Comparison of ENCODE assay signal across 8 mouse cellular contexts in genomic region chr5:148551764-148552136, GRCm38 (mm10). TPM values are rescaled to one million over a fixed set of nuclear protein-coding genes. Genes with fewer than 3 reads are reported as not detected.
DNase-seq lines count a peak whose midpoint lies in the region; ATAC-seq and TF ChIP-seq lines count a peak whose summit lies in the region.

No protein-coding gene starts in this region.

- H3K4me2 ChIP-seq in embryonic facial prominence, embryonic 13.5 days = peak overlapping the region; percentile 82
- H3K4me2 ChIP-seq in hindbrain, embryonic 13.5 days = peak overlapping the region; percentile 86
- peak overlapping the region; percentile 90 for H3K4me2 ChIP-seq in liver, embryonic 13.5 days

- H3K36me3 ChIP-seq in embryonic facial prominence, embryonic 13.5 days = no peaks in the 10 kb centered on the region
- H3K36me3 ChIP-seq in hindbrain, embryonic 13.5 days = no peaks in the 10 kb centered on the region
- H3K36me3 ChIP-seq in liver, embryonic 13.5 days = no peaks in the 10 kb centered on the region

- no peak for TF ChIP-seq POLR2A in cerebellum, adult 2 months (IDR thresholded peaks at IDR 0.05; ENCODE audit: borderline replicate concordance, insufficient read depth, low read length)
- TF ChIP-seq POLR2A in olfactory bulb, adult 2 months (IDR thresholded peaks at IDR 0.05; ENCODE audit: insufficient read depth, low read depth, low read length) = no peak

- no peak for TF ChIP-seq CTCF in cerebellum, adult 2 months (IDR thresholded peaks at IDR 0.05; ENCODE audit: borderline replicate concordance, insufficient read depth, low read depth, low read length)
- no peak for TF ChIP-seq CTCF in olfactory bulb, adult 2 months (IDR thresholded peaks at IDR 0.05; ENCODE audit: insufficient read depth, low read depth, low read length)

- H3K4me3 ChIP-seq in cerebellum, adult 2 months (replicated peaks; ENCODE audit: insufficient read depth, low read depth, low read length) = peak overlapping the region; percentile 81
- H3K4me3 ChIP-seq in embryonic facial prominence, embryonic 13.5 days = peak overlapping the region; percentile 67
- H3K4me3 ChIP-seq in hindbrain, embryonic 13.5 days = peak overlapping the region; percentile 75
- H3K4me3 ChIP-seq in liver, embryonic 13.5 days (replicated peaks) = peak overlapping the region; percentile 77
- peak overlapping the region; percentile 83 for H3K4me3 ChIP-seq in olfactory bulb, adult 2 months (ENCODE audit: insufficient read depth, low read depth, low read length)

- H3K9me3 ChIP-seq in embryonic facial prominence, embryonic 13.5 days = no peaks in the 10 kb centered on the region
- H3K9me3 ChIP-seq in hindbrain, embryonic 13.5 days = no peaks in the 10 kb centered on the region
- no peaks in the 10 kb centered on the region for H3K9me3 ChIP-seq in liver, embryonic 13.5 days (replicated peaks)

- ATAC-seq in CD4-positive, CD25-positive, alpha-beta regulatory T cell, adult 4 months = peak; percentile 24
- ATAC-seq in embryonic facial prominence, embryonic 13.5 days (ENCODE audit: insufficient number of reproducible peaks, insufficient read depth, low FRiP score, low TSS enrichment, low read depth) = no peak
- ATAC-seq in hindbrain, embryonic 13.5 days (ENCODE audit: low FRiP score) = no peak
- ATAC-seq in liver, embryonic 13.5 days (ENCODE audit: low read depth) = no peak

- peak overlapping the region; percentile 87 for H3K9ac ChIP-seq in embryonic facial prominence, embryonic 13.5 days
- peak overlapping the region; percentile 82 for H3K9ac ChIP-seq in hindbrain, embryonic 13.5 days
- peak overlapping the region; percentile 79 for H3K9ac ChIP-seq in liver, embryonic 13.5 days

- H3K4me1 ChIP-seq in cerebellum, adult 2 months (ENCODE audit: control insufficient read depth, insufficient read depth, low read length) = peaks cover 13% of the 10 kb centered on the region; the same call in 1 of the 2 replicates
- H3K4me1 ChIP-seq in embryonic facial prominence, embryonic 13.5 days = peaks cover 49% of the 10 kb centered on the region
- H3K4me1 ChIP-seq in hindbrain, embryonic 13.5 days (replicated peaks) = peaks cover 57% of the 10 kb centered on the region
- H3K4me1 ChIP-seq in liver, embryonic 13.5 days (replicated peaks) = peaks cover 69% of the 10 kb centered on the region
- peaks cover 13% of the 10 kb centered on the region for H3K4me1 ChIP-seq in olfactory bulb, adult 2 months (ENCODE audit: control insufficient read depth, insufficient read depth, low read length)

- H3K27me3 ChIP-seq in cerebellum, adult 2 months (ENCODE audit: control insufficient read depth, insufficient read depth, low read length) = no peaks in the 10 kb centered on the region
- peaks cover 9% of the 10 kb centered on the region for H3K27me3 ChIP-seq in embryonic facial prominence, embryonic 13.5 days
- H3K27me3 ChIP-seq in hindbrain, embryonic 13.5 days = 0 out of 2 replicates have a peak, but pooled peaks cover 3% of the 10 kb centered on the region
- H3K27me3 ChIP-seq in liver, embryonic 13.5 days = peaks cover 44% of the 10 kb centered on the region

- WGBS in cerebellum, adult 2 months = under 1% methylated on average over 17 of the region's 17 CpGs
- under 1% methylated on average over 17 of the region's 17 CpGs for WGBS in embryonic facial prominence, embryonic 13.5 days
- WGBS in hindbrain, embryonic 13.5 days = under 1% methylated on average over 17 of the region's 17 CpGs
- WGBS in liver, embryonic 13.5 days (ENCODE audit: insufficient replicate concordance) = under 1% methylated on average over 17 of the region's 17 CpGs
- under 1% methylated on average over 17 of the region's 17 CpGs for WGBS in olfactory bulb, adult 2 months

- DNase-seq in cerebellum, adult 2 months = peak; percentile 42 to 48
- DNase-seq in cerebellum, adult 11 months = no peak
- peak; percentile 18 for DNase-seq in liver, embryonic 13.5 days
- DNase-seq in layer of hippocampus, adult 11-12 months (ENCODE audit: low spot score) = no peak

- peak overlapping the region; percentile 73 for H3K27ac ChIP-seq in cerebellum, adult 2 months (ENCODE audit: insufficient read depth, low read length)
- H3K27ac ChIP-seq in embryonic facial prominence, embryonic 13.5 days = peak overlapping the region; percentile 97
- peak overlapping the region; percentile 98 for H3K27ac ChIP-seq in hindbrain, embryonic 13.5 days
- H3K27ac ChIP-seq in liver, embryonic 13.5 days = peak overlapping the region; percentile 81; the same call in 1 of the 2 replicates
- H3K27ac ChIP-seq in olfactory bulb, adult 2 months (ENCODE audit: insufficient read depth, low read depth, low read length) = peak overlapping the region; percentile 80

RNA-seq across cellular contexts. Expression of gene Ubl3, which starts 0.8 kb away (rescaled TPM):
- polyA plus RNA-seq in cerebellum, adult 2 months (2012; rRNA removed) = 182 and 202 TPM in 2 replicates
- polyA plus RNA-seq in CD4-positive, CD25-positive, alpha-beta regulatory T cell, adult 4 months (2017; shearing (Covaris generic)) = 100 to 1,000 TPM in 1 of 2 experiments, 10 to 100 TPM in 1; 85.9 to 102 TPM
- polyA plus RNA-seq in embryonic facial prominence, embryonic 13.5 days (2015; fragmentation: Nextera tagmentation; extraction: Ambion mirVana) = 68.2 and 73.0 TPM in 2 replicates
- 77.5 and 88.4 TPM in 2 replicates for polyA plus RNA-seq in hindbrain, embryonic 13.5 days (2015; fragmentation: Nextera tagmentation; extraction: Ambion mirVana)
- 18.5 and 21.0 TPM in 2 replicates for polyA plus RNA-seq in liver, embryonic 13.5 days (2015; fragmentation: Nextera tagmentation; extraction: Ambion mirVana)
- polyA plus RNA-seq in olfactory bulb, adult 2 months (2012; ENCODE audit: insufficient read depth, insufficient read length, low replicate concordance, missing spikeins) = not detected in 2 replicates

Comparison
In these comparisons a context has a peak if more than half of its experiments do, and no peak if none do; other contexts are left out.
1. DNase-seq: peak in cerebellum, adult 2 months (2 of 2) and liver, embryonic 13.5 days (single experiment); none in cerebellum, adult 11 months (single experiment) and layer of hippocampus, adult 11-12 months (single experiment).
2. Peak in every context shown above with its lines, with median percentiles within 50 percentile points of each other: H3K27ac ChIP-seq, H3K4me3 ChIP-seq, H3K4me2 ChIP-seq and H3K9ac ChIP-seq.